Comparison of ENCODE assay signal across 24 mouse cellular contexts in genomic region chr7:49954834-49955233, GRCm38 (mm10). TPM values are rescaled to one million over a fixed set of nuclear protein-coding genes. Genes with fewer than 3 reads are reported as not detected.
DNase-seq lines count a peak whose midpoint lies in the region; ATAC-seq and TF ChIP-seq lines count a peak whose summit lies in the region.
"Had no signal": no experiment of that assay in that cellular context is flagged by ENCODE, and none has a peak within 500 bp of the region (broad histone marks: within the 10 kb centered on the region; RNA-seq: fewer than 3 reads in every experiment).

No protein-coding gene starts in this region.

- ATAC-seq in forebrain, postnatal 0 days, result peak; percentile 59
- ATAC-seq in forebrain, embryonic 14.5 days, result no peak
- ATAC-seq in midbrain, embryonic 11.5 days (ENCODE audit: low FRiP score), result no peak
- no peak for ATAC-seq in midbrain, postnatal 0 days (ENCODE audit: low FRiP score)
- ATAC-seq in neural tube, embryonic 14.5 days (ENCODE audit: low read depth), result peak; percentile 50; the same call in 1 of the 2 replicates
- no peak for ATAC-seq in neural tube, embryonic 15.5 days (ENCODE audit: low FRiP score)
- ATAC-seq: activated CD4-positive, CD25-positive, alpha-beta regulatory T cell, adult 4 months; CD4-positive, CD25-positive, alpha-beta regulatory T cell, adult 4 months; forebrain, embryonic 13.5 days; Patski had no signal

- no peak for TF ChIP-seq CTCF in forebrain, postnatal 0 days (IDR thresholded peaks at IDR 0.05; ENCODE audit: low read depth)
- TF ChIP-seq CTCF in midbrain, postnatal 0 days (IDR thresholded peaks at IDR 0.05), result no peak

- H3K27me3 ChIP-seq in forebrain, postnatal 0 days (ENCODE audit: insufficient read depth, low read length), result no peaks in the 10 kb centered on the region
- H3K27me3 ChIP-seq in forebrain, embryonic 14.5 days (replicated peaks; ENCODE audit: control insufficient read depth, insufficient read depth, low read length), result no peaks in the 10 kb centered on the region
- no peaks in the 10 kb centered on the region for H3K27me3 ChIP-seq in midbrain, embryonic 11.5 days (ENCODE audit: control insufficient read depth, insufficient read depth, low read length)
- no peaks in the 10 kb centered on the region; the same call in 1 of the 2 replicates for H3K27me3 ChIP-seq in midbrain, postnatal 0 days (ENCODE audit: insufficient read depth, low read length)
- H3K27me3 ChIP-seq in neural tube, embryonic 14.5 days (ENCODE audit: control insufficient read depth, insufficient read depth, low read length), result no peaks in the 10 kb centered on the region
- no peaks in the 10 kb centered on the region for H3K27me3 ChIP-seq in neural tube, embryonic 15.5 days (replicated peaks)
- H3K27me3 ChIP-seq: embryonic facial prominence, embryonic 12.5 days; forebrain, embryonic 13.5 days; Patski had no signal

- H3K9ac ChIP-seq in forebrain, postnatal 0 days, result no peak overlapping the region
- no peak overlapping the region for H3K9ac ChIP-seq in forebrain, embryonic 14.5 days (ENCODE audit: low read length)
- H3K9ac ChIP-seq in midbrain, embryonic 11.5 days (ENCODE audit: low read length), result no peak overlapping the region
- H3K9ac ChIP-seq in midbrain, postnatal 0 days (replicated peaks; ENCODE audit: low read length, poor library complexity, severe bottlenecking), result no peak overlapping the region
- H3K9ac ChIP-seq in neural tube, embryonic 14.5 days (replicated peaks; ENCODE audit: low read depth, low read length), result no peak overlapping the region
- H3K9ac ChIP-seq in neural tube, embryonic 15.5 days (replicated peaks), result no peak overlapping the region
- H3K9ac ChIP-seq: embryonic facial prominence, embryonic 12.5 days; forebrain, embryonic 13.5 days had no signal

- H3K9me3 ChIP-seq in forebrain, postnatal 0 days (ENCODE audit: low read length), result no peaks in the 10 kb centered on the region
- H3K9me3 ChIP-seq in forebrain, embryonic 14.5 days (replicated peaks; ENCODE audit: control insufficient read depth, low read length), result no peaks in the 10 kb centered on the region
- H3K9me3 ChIP-seq in midbrain, embryonic 11.5 days (ENCODE audit: control insufficient read depth, low read length), result no peaks in the 10 kb centered on the region
- H3K9me3 ChIP-seq in midbrain, postnatal 0 days (ENCODE audit: low read length), result no peaks in the 10 kb centered on the region
- H3K9me3 ChIP-seq in neural tube, embryonic 14.5 days (ENCODE audit: control insufficient read depth, low read length), result no peaks in the 10 kb centered on the region
- H3K9me3 ChIP-seq in neural tube, embryonic 15.5 days (replicated peaks), result no peaks in the 10 kb centered on the region
- H3K9me3 ChIP-seq: embryonic facial prominence, embryonic 10.5 days; embryonic facial prominence, embryonic 12.5 days; forebrain, embryonic 13.5 days had no signal

- 77% methylated on average over 7 of the region's 7 CpGs for WGBS in forebrain, postnatal 0 days
- 87% methylated on average over 7 of the region's 7 CpGs for WGBS in forebrain, embryonic 14.5 days
- 85% methylated on average over 7 of the region's 7 CpGs for WGBS in midbrain, embryonic 11.5 days
- 74% methylated on average over 7 of the region's 7 CpGs for WGBS in midbrain, postnatal 0 days
- WGBS in neural tube, embryonic 14.5 days, result 34% methylated on average over 7 of the region's 7 CpGs
- WGBS in neural tube, embryonic 15.5 days, result 39% methylated on average over 7 of the region's 7 CpGs

- no peaks in the 10 kb centered on the region for H3K36me3 ChIP-seq in forebrain, postnatal 0 days (ENCODE audit: insufficient read depth)
- no peaks in the 10 kb centered on the region for H3K36me3 ChIP-seq in forebrain, embryonic 14.5 days (ENCODE audit: control insufficient read depth, insufficient read depth, low read length)
- no peaks in the 10 kb centered on the region for H3K36me3 ChIP-seq in midbrain, embryonic 11.5 days (ENCODE audit: control insufficient read depth, insufficient read depth, low read length)
- no peaks in the 10 kb centered on the region for H3K36me3 ChIP-seq in midbrain, postnatal 0 days (ENCODE audit: insufficient read depth, low read length)
- no peaks in the 10 kb centered on the region; the same call in 1 of the 2 replicates for H3K36me3 ChIP-seq in neural tube, embryonic 14.5 days (ENCODE audit: control insufficient read depth, insufficient read depth, low read length)
- 0 out of 2 replicates have a peak, but pooled peaks cover 3% of the 10 kb centered on the region for H3K36me3 ChIP-seq in neural tube, embryonic 15.5 days
- H3K36me3 ChIP-seq: embryonic facial prominence, embryonic 10.5 days; embryonic facial prominence, embryonic 12.5 days; G1E had no signal

- no peaks in the 10 kb centered on the region for H3K4me1 ChIP-seq in forebrain, postnatal 0 days (ENCODE audit: insufficient read depth)
- no peaks in the 10 kb centered on the region for H3K4me1 ChIP-seq in forebrain, embryonic 14.5 days (ENCODE audit: control insufficient read depth, insufficient read depth, low read length)
- no peaks in the 10 kb centered on the region for H3K4me1 ChIP-seq in midbrain, embryonic 11.5 days (ENCODE audit: control insufficient read depth, insufficient read depth, low read length)
- H3K4me1 ChIP-seq in midbrain, postnatal 0 days (ENCODE audit: insufficient read depth, low read length), result no peaks in the 10 kb centered on the region
- 0 out of 2 replicates have a peak, but pooled peaks cover 3% of the 10 kb centered on the region for H3K4me1 ChIP-seq in neural tube, embryonic 14.5 days (ENCODE audit: control insufficient read depth, insufficient read depth, low read length)
- peaks cover 13% of the 10 kb centered on the region for H3K4me1 ChIP-seq in neural tube, embryonic 15.5 days
- H3K4me1 ChIP-seq: embryonic facial prominence, embryonic 10.5 days; embryonic facial prominence, embryonic 12.5 days; forebrain, embryonic 13.5 days had no signal

- no peak for DNase-seq in forebrain, postnatal 0 days
- DNase-seq in forebrain, embryonic 14.5 days (ENCODE audit: low spot score), result no peak
- DNase-seq in midbrain, embryonic 11.5 days (ENCODE audit: low spot score, missing footprints), result peak; percentile 79
- DNase-seq in midbrain, postnatal 0 days (ENCODE audit: low spot score), result no peak
- DNase-seq: adrenal gland, adult 8-10 months; adrenal gland, postnatal 14 days; adrenal gland, postnatal 36 days; B cell, adult 2 months; cerebellum, adult 11-12 months; cerebellum, adult 2 months; cerebellum, adult 9-10 months; cerebellum, postnatal 25 days had no signal

- no peak overlapping the region for H3K4me3 ChIP-seq in forebrain, postnatal 0 days (ENCODE audit: low read depth, low read length)
- H3K4me3 ChIP-seq in forebrain, embryonic 14.5 days (ENCODE audit: low read depth, low read length), result no peak overlapping the region
- no peak overlapping the region for H3K4me3 ChIP-seq in midbrain, embryonic 11.5 days (ENCODE audit: low read depth, low read length)
- H3K4me3 ChIP-seq in midbrain, postnatal 0 days (ENCODE audit: low read depth, low read length), result no peak overlapping the region
- H3K4me3 ChIP-seq in neural tube, embryonic 14.5 days (ENCODE audit: low read depth, low read length), result no peak overlapping the region
- H3K4me3 ChIP-seq in neural tube, embryonic 15.5 days (replicated peaks), result no peak overlapping the region
- H3K4me3 ChIP-seq: embryonic facial prominence, embryonic 10.5 days; embryonic facial prominence, embryonic 12.5 days; forebrain, embryonic 13.5 days had no signal

- no peak overlapping the region for H3K27ac ChIP-seq in forebrain, postnatal 0 days (ENCODE audit: low read depth, low read length)
- H3K27ac ChIP-seq in forebrain, embryonic 14.5 days (ENCODE audit: low read depth, low read length), result no peak overlapping the region
- no peak overlapping the region for H3K27ac ChIP-seq in midbrain, embryonic 11.5 days (ENCODE audit: low read depth, low read length)
- no peak overlapping the region for H3K27ac ChIP-seq in midbrain, postnatal 0 days (ENCODE audit: low read depth, low read length)
- H3K27ac ChIP-seq in neural tube, embryonic 14.5 days (ENCODE audit: low read depth, low read length), result peak overlapping the region; percentile 22; the same call in 1 of the 2 replicates
- no peak overlapping the region for H3K27ac ChIP-seq in neural tube, embryonic 15.5 days (replicated peaks)
- H3K27ac ChIP-seq: embryonic facial prominence, embryonic 10.5 days; embryonic facial prominence, embryonic 12.5 days; forebrain, embryonic 13.5 days had no signal

- H3K4me2 ChIP-seq in forebrain, postnatal 0 days (ENCODE audit: low read depth), result no peak overlapping the region
- no peak overlapping the region for H3K4me2 ChIP-seq in forebrain, embryonic 14.5 days (ENCODE audit: low read length)
- H3K4me2 ChIP-seq in midbrain, embryonic 11.5 days, result no peak overlapping the region
- H3K4me2 ChIP-seq in midbrain, postnatal 0 days (ENCODE audit: low read depth, low read length, poor library complexity, severe bottlenecking), result no peak overlapping the region
- no peak overlapping the region for H3K4me2 ChIP-seq in neural tube, embryonic 14.5 days (ENCODE audit: low read depth, low read length)
- H3K4me2 ChIP-seq in neural tube, embryonic 15.5 days, result no peak overlapping the region
- H3K4me2 ChIP-seq: embryonic facial prominence, embryonic 12.5 days; forebrain, embryonic 13.5 days had no signal

RNA-seq across cellular contexts. Expression of gene Nell1, which starts 19.8 kb away (rescaled TPM):
- 41.7 and 56.3 TPM in 2 replicates for total RNA-seq in forebrain, postnatal 0 days (2014; rRNA removed)
- 20.5 and 32.6 TPM in 2 replicates for polyA plus RNA-seq in forebrain, postnatal 0 days (2015; fragmentation: Nextera tagmentation; extraction: Ambion mirVana)
- polyA plus RNA-seq in forebrain, embryonic 14.5 days (2014; fragmentation: Nextera tagmentation; extraction: Ambion mirVana), result 9.7 and 10.7 TPM in 2 replicates
- 2.2 and 2.4 TPM in 2 replicates for polyA plus RNA-seq in midbrain, embryonic 11.5 days (2014; fragmentation: Nextera tagmentation; extraction: Ambion mirVana)
- 68.7 and 100 TPM in 2 replicates for total RNA-seq in midbrain, postnatal 0 days (2014; rRNA removed)
- 55.3 and 56.9 TPM in 2 replicates for polyA plus RNA-seq in midbrain, postnatal 0 days (2015; fragmentation: Nextera tagmentation; extraction: Ambion mirVana)
- polyA plus RNA-seq in neural tube, embryonic 14.5 days (2014; fragmentation: Nextera tagmentation; extraction: Ambion mirVana), result 40.5 and 51.3 TPM in 2 replicates
- polyA plus RNA-seq in neural tube, embryonic 15.5 days (2015; fragmentation: Nextera tagmentation; extraction: Ambion mirVana), result 36.9 and 46.0 TPM in 2 replicates
- total RNA-seq: CH12.LX had no signal
- polyA plus RNA-seq: CD4-positive, CD25-positive, alpha-beta regulatory T cell, adult 4 months; G1E had no signal

RNA-seq across cellular contexts. Expression of gene Slc6a5, which starts 44.9 kb away (rescaled TPM):
- 0.10 TPM in 1 of 2 replicates, not detected in the other for total RNA-seq in forebrain, postnatal 0 days (2014; rRNA removed)
- not detected in 2 replicates for polyA plus RNA-seq in forebrain, postnatal 0 days (2015; fragmentation: Nextera tagmentation; extraction: Ambion mirVana)
- polyA plus RNA-seq in forebrain, embryonic 14.5 days (2014; fragmentation: Nextera tagmentation; extraction: Ambion mirVana), result not detected in 2 replicates
- 0.07 TPM in 1 of 2 replicates, not detected in the other for polyA plus RNA-seq in midbrain, embryonic 11.5 days (2014; fragmentation: Nextera tagmentation; extraction: Ambion mirVana)
- 2.7 and 6.6 TPM in 2 replicates for total RNA-seq in midbrain, postnatal 0 days (2014; rRNA removed)
- 0.22 and 0.36 TPM in 2 replicates for polyA plus RNA-seq in midbrain, postnatal 0 days (2015; fragmentation: Nextera tagmentation; extraction: Ambion mirVana)
- polyA plus RNA-seq in neural tube, embryonic 14.5 days (2014; fragmentation: Nextera tagmentation; extraction: Ambion mirVana), result 14.3 and 16.6 TPM in 2 replicates
- 14.9 and 19.7 TPM in 2 replicates for polyA plus RNA-seq in neural tube, embryonic 15.5 days (2015; fragmentation: Nextera tagmentation; extraction: Ambion mirVana)
- total RNA-seq: CH12.LX had no signal
- polyA plus RNA-seq: activated CD4-positive, CD25-positive, alpha-beta regulatory T cell, adult 4 months; CD4-positive, CD25-positive, alpha-beta regulatory T cell, adult 4 months; forebrain, embryonic 11.5 days; forebrain, embryonic 13.5 days; forebrain, embryonic 16.5 days; G1E had no signal

Comparison
In these comparisons a context has a peak if more than half of its experiments do, and no peak if none do; other contexts are left out.
1. ATAC-seq: peak in forebrain, postnatal 0 days (single experiment) and neural tube, embryonic 14.5 days (single experiment); none in forebrain, embryonic 14.5 days (single experiment), midbrain, embryonic 11.5 days (single experiment), midbrain, postnatal 0 days (single experiment) and neural tube, embryonic 15.5 days (single experiment).
2. RNA of gene Slc6a5, which starts 44.9 kb away (polyA plus RNA-seq): 14.9 to 19.7 TPM in neural tube, embryonic 15.5 days and 14.3 to 16.6 TPM in neural tube, embryonic 14.5 days; 0.22 to 0.36 TPM in midbrain, postnatal 0 days, 0.07 TPM in midbrain, embryonic 11.5 days, not detected in forebrain, embryonic 14.5 days and not detected in forebrain, postnatal 0 days; every median in the first group is over 10 times any median in the second.